ENCODE assay signal across 8 mouse cellular contexts in genomic region chr5:116386020-116386419, GRCm38 (mm10). TPM values are rescaled to one million over a fixed set of nuclear protein-coding genes. Genes with fewer than 3 reads are reported as not detected.
A peak's percentile ranks its signal among the peaks of the same experiment; 100 is the strongest.
DNase-seq lines count a peak whose midpoint lies in the region; ATAC-seq lines count a peak whose summit lies in the region.

No protein-coding gene starts in this region.

- no peak for ATAC-seq in cerebellum, adult (ENCODE audit: insufficient number of reproducible peaks, low FRiP score, low TSS enrichment)

- DNase-seq in cerebellum, adult 11 months, result peak; percentile 61
- DNase-seq in spleen, postnatal 10 days (ENCODE audit: low spot score in 2 of 2), result peak; percentile 5 to 50
- no peak for DNase-seq in spleen, adult 12 weeks (ENCODE audit: low spot score)
- peak; percentile 31 for DNase-seq in embryo, embryonic 11.5 days (ENCODE audit: low read depth, low spot score)
- DNase-seq in layer of hippocampus, adult 18-20 months (ENCODE audit: low spot score in 2 of 2), result peak; percentile 22 to 72
- DNase-seq in lung, postnatal 14 days, result peak; percentile 77
- DNase-seq in thymus, postnatal 14 days, result peak; percentile 68

RNA-seq across cellular contexts. Expression of gene Hspb8, which starts 36.6 kb away (rescaled TPM):
- 10 to 100 TPM; 10.8 to 15.4 TPM for total RNA-seq in layer of hippocampus, adult 18-20 months (2021)
